Mouse (Mus musculus) MEL-GATA-1-ER (cell line): ENCODE measurements at regions not wholly inside any gene's neighbourhood (a gene's known extent, or its start where the extent isn't known, plus 50 kb on each side); places are given as distances from the start of the nearest gene placed in this dataset.
A peak's percentile ranks its signal among the peaks of the same experiment; 100 is the strongest.

Experiments used
- DNase-seq: peaks from one replicate; pipeline ENCODE4 v3.0.0-alpha.2; 2012; ENCODE audit warnings: low read depth; ENCODE audit errors: extremely low read depth

- no peak for DNase-seq
These were observed 114.0 kb upstream of the Rmdn2 start for GRCm38 (mm10) chr17:79497629-79498028.

GRCm38 (mm10) chr17:79498321-79498720, 113.3 kb upstream of the Rmdn2 start:
- DNase-seq, result no peak

- DNase-seq, result no peak
These were observed 110.6 kb upstream of the Rmdn2 start for GRCm38 (mm10) chr17:79501031-79501474.

GRCm38 (mm10) chr17:79501926-79502325, 109.7 kb upstream of the Rmdn2 start:
- DNase-seq, result no peak

GRCm38 (mm10) chr17:79503037-79503436, 108.6 kb upstream of the Rmdn2 start:
- no peak for DNase-seq

- no peak for DNase-seq
These were observed 107.5 kb upstream of the Rmdn2 start for GRCm38 (mm10) chr17:79504209-79504608.

- no peak for DNase-seq
These were observed 106.1 kb upstream of the Rmdn2 start for GRCm38 (mm10) chr17:79505565-79505964.

- DNase-seq, result no peak
These were observed 102.4 kb upstream of the Rmdn2 start for GRCm38 (mm10) chr17:79509281-79509680.

GRCm38 (mm10) chr17:79509957-79510710, 101.5 kb upstream of the Rmdn2 start:
- DNase-seq, result no peak

- no peak for DNase-seq
These were observed 100.4 kb upstream of the Rmdn2 start for GRCm38 (mm10) chr17:79511218-79511617.

GRCm38 (mm10) chr17:79514076-79514475, 97.6 kb upstream of the Rmdn2 start:
- DNase-seq, result no peak

GRCm38 (mm10) chr17:79518185-79518584, 93.5 kb upstream of the Rmdn2 start:
- DNase-seq, result no peak

- no peak for DNase-seq
These were observed 93.0 kb upstream of the Rmdn2 start for GRCm38 (mm10) chr17:79518696-79519095.

GRCm38 (mm10) chr17:79519356-79519755, 92.3 kb upstream of the Rmdn2 start:
- no peak for DNase-seq

- no peak for DNase-seq
These were observed 91.4 kb upstream of the Rmdn2 start for GRCm38 (mm10) chr17:79520283-79520682.

- DNase-seq, result no peak
These were observed 90.0 kb upstream of the Rmdn2 start for GRCm38 (mm10) chr17:79521691-79522090.

GRCm38 (mm10) chr17:79523230-79523629, 88.4 kb upstream of the Rmdn2 start:
- DNase-seq, result no peak

GRCm38 (mm10) chr17:79527391-79527790, 84.3 kb upstream of the Rmdn2 start:
- no peak for DNase-seq

- no peak for DNase-seq
These were observed 75.1 kb upstream of the Rmdn2 start for GRCm38 (mm10) chr17:79536549-79536948.

GRCm38 (mm10) chr17:79538789-79539188, 72.9 kb upstream of the Rmdn2 start:
- DNase-seq, result no peak

GRCm38 (mm10) chr17:79540038-79540437, 71.6 kb upstream of the Rmdn2 start:
- no peak for DNase-seq

- DNase-seq, result no peak
These were observed 71.2 kb upstream of the Rmdn2 start for GRCm38 (mm10) chr17:79540511-79540910.

GRCm38 (mm10) chr17:79543907-79544522, 67.6 kb upstream of the Rmdn2 start:
- DNase-seq, result peak; percentile 23
